Mouse (Mus musculus) liver, postnatal 0 days (tissue): ENCODE data around the gene Scn10a.

Experiments
- CTCF ChIP-seq: sonication (generic); IDR thresholded peaks from 2 replicates; pipeline ENCODE4 v1.5.1; 2016; ENCODE audit warnings: antibody characterized with exemption, low read depth
- EP300 ChIP-seq: IDR thresholded peaks from 2 replicates; pipeline ENCODE4 v1.6.1; 2016; ENCODE audit warnings: antibody characterized with exemption, low read depth, mild to moderate bottlenecking

DNA sequence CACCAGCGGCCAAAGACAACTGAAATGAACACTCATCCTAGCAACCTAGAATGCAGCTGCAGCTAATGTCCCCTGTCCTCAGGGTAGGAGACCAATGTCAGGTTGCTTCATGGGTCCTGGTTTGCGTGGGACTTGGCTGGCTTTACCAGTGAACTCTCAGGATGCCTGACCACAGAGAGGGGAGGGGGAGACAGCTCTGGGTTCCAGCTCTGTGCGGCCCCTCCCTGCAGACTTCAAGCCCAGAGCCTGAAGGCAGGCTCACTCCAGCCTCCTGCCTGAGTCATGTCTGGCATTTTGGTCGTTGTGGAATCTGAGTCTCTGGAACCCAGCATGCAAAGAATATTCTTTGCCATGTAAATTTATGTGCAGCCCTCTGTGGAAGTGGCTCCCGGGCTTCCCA, 151.3 kb downstream of the Scn10a start:
- TF ChIP-seq CTCF (no peak), EP300 (no peak)
